Mouse (Mus musculus) olfactory bulb, adult 2 months (tissue): Measurements from ENCODE around the gene Letmd1.

Experiments
- CTCF ChIP-seq: fragments of 200-500 bp; IDR thresholded peaks from 2 replicates; pipeline ENCODE4 v1.5.1; 2012; ENCODE audit warnings: low read depth, mild to moderate bottlenecking, low read length, moderate library complexity; ENCODE audit not compliant: insufficient read depth
- POLR2A ChIP-seq: fragments of 200-500 bp; IDR thresholded peaks from 2 replicates; pipeline ENCODE4 v1.6.1; 2012; ENCODE audit warnings: mild to moderate bottlenecking, low read depth, low read length, moderate library complexity; ENCODE audit not compliant: insufficient read depth

GRCm38 (mm10) chr15:100491966-100492365 lies 23.1 kb downstream of the Letmd1 start:
- TF ChIP-seq CTCF (no peak), POLR2A (no peak)
